Mouse (Mus musculus) erythroid progenitor cell, adult 5-6 weeks (primary cell): ENCODE results near the gene 2310033P09Rik. TPM values are rescaled to one million over a fixed set of nuclear protein-coding genes. Genes with fewer than 3 reads are reported as not detected.
"Not testable (repeated sequence)": the region's sequence is repeated elsewhere in the genome, so short reads cannot be mapped to it uniquely, and the experiment has no call there.

Source experiments
- ATAC-seq: replicated peaks from 2 replicates; pipeline ENCODE4 v1.8.0; 2016; ENCODE audit warnings: moderate number of reproducible peaks, mild to moderate bottlenecking, moderate TSS enrichment, inconsistent platforms; ENCODE audit not compliant: poor library complexity, low FRiP score, severe bottlenecking
- total RNA-seq, 2 experiments: library from RNA; stranded (forward) in 1 of 2; stranded (reverse) in 1 of 2; fragments of 150-400 nt in 1 of 2; fragments of 186-747, 209-891 nt in 1 of 2; gene quantifications; 2 replicates each; pipeline versions ENCODE4 v1.2.3 to v1.2.4; 2015 to 2017; ENCODE audit warnings: low replicate concordance in 2 of 2

The 2310033P09Rik gene
- total RNA-seq, 2 experiments from 2014 or later = 13.4 to 17.5 TPM

DNA sequence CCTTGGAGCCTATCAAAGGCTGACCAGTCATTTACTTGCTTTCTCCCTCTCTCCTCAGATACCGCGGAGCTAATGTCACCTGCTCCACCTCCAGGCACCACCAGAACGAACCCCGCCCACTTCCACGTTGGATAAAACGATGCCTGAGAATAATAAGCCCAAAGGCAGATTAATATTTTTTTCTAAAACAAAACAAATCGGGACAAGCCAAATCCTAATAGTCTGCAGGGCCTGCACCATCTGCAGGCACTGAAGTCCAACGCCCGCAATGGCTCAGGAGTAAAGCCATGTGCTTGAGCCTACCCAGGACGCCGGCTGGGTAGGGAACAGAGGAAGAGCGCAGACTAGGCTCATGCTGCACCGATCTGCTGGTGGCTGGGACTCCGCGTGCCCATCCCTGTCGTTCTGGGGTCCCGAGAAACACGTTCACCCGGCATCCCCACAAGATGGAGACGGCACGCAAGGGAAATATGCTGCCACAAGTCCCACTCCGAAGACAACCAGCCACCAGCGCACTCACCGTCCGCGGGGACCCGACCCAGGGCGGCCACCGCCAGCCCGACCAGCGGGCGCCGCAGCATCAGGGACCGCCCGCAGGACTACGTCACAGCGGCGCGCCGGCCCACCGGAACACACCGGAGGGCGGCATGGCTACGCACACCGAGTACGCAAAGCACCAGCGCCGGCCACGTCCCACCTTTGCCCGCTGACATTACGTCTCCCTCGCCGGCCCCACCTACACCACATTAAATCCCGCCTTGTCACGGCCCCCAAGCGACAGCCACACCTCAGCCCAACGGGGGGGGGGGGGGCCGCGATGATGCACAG lies 16.7 kb upstream of the 2310033P09Rik start:
- ATAC-seq = peak; percentile 87

DNA sequence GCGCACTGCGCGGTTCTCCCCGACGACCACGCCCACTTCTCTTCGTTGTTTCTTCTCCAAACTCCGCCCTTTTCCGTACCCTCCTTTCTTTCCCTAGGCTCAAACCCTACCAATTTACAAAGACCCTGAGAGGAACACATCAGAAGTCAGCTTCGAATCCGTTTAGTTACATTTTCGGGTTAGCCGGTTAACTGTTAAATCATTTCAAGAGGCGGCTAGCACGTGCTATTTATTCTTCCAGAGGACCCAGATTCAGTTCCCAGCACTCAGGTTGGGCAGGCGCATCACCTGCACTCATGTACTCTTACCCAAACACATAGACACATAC lies 16.1 kb upstream of the 2310033P09Rik start, which contains the start of gene Guk1:
Guk1 (minus strand) TSS at position 154 of the 328 bp plus-strand sequence.
- ATAC-seq = no peak

DNA sequence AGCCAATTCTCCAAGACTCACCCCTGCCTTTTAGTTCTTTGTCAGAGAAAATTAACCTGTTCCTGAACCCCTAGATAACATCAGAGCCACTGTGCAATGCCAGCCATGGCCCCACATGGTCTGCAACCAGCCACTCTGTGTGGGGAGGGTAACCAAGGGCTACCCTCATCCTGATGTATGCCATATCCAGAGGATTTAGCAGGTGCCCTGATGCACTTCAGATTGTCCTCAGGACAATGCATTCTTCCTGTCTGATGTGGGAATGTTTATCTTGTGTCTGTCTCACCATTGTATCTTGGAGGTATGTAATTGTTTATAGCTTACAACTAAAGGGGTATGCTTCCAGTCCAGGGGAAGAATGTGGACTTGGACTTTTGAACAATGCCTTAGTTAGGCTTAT lies 11.9 kb upstream of the 2310033P09Rik start:
- no peak for ATAC-seq

DNA sequence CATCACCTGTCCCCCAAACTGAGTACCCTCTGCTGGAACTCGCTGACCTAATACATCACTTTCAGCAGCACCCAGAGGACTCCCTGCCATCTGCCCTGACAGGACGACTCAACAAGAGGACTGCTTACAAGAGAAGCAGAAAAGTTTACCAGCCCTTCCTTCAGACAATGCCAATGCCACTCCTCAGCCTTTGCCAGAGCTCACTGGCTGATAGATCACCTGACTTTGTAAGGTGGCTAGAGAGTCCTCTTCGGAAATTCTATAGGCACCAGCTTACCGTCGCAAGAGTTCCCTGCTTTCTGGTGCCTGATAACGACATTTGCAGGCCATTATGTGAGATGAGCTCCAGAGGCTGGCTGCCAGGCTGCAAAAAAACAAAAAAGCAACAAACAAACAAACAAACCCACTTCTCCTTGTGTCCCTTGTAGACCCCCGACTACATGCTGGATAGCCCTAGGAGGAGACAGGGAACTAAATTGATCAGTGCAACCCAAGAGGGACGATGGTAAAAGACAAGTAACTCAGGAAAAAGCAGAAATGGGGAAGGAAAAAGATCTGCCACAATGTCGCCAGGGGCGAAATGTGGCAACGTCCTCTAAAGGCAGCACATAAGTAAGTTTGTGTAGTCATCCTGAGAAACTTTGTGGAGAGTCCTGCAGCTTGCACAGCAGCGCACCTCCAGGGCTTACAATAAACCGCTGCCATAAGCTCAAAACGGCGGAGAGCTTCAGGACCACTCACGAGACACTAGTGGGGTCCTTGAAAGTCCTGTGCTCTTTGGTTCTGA lies 6.7 kb upstream of the 2310033P09Rik start:
- no peak; the same call in 1 of the 2 replicates for ATAC-seq

DNA sequence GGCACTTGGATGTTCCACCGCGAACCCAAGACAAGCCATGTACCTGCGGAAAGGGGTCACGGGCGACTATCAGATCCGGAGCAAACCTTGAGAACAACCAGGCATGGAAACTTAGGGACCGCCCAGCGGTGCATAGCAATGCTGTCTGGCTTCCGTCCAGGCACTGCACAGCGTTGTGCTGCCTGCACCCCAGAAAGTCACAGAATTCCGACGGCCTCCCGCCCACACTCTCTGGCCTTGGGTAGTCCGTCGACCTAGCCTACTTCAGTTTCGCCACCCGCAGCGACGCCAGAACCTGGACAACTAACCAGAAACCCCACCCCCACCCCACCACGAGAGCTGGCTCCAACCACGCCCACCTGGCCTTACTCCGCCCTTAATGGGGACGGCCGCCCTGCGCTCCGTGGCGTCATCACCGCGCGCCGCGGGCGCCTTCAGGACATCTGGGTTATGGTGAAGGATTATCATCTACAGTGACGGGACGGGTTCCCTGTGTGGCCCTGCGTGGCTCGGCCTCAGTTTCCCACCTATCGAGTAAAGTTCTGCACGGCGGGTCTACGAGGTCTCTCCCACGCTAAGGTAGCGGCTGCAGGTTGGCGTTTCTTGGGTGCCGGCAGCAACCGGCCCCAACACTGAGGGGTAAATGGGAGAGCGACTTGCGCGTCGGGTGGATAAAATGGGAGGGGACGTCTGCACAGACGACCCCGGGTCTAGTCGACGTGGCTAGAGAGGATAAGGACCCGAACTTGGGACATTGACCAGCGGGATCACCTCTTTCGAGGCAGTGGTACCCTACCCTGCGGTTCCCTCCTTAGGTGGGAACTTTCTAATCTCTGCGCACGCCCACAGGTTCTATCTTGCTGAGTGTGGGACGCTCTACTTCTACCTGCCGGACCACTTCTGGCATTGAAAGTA lies 5.8 kb upstream of the 2310033P09Rik start, which contains the start of gene Mrpl55:
Mrpl55 (plus strand) TSS at position 406 of the 915 bp plus-strand sequence.
- ATAC-seq = peak; percentile 95

DNA sequence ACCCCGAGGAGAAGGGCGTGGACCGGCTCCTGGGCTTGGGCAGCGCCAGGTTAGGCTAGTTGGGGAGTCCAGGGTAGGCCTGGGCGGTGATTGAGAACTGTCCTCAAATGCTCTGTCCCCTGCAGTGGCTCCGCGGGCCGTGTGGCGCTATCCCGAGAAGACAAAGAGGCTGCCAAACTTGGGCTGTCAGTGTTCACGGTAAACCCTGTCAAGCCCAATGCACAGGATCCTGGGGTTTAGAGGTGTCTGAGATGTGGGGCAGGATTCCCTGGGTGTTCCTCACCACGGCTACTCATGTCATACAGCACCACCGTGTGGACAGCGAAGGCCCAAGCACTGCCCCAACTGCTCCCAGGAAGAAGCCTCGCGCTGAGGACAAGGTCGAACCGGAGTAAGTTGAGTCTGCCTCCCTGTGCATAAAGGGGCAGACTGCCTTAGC lies 901 bp downstream of the 2310033P09Rik start:
- peak; percentile 87 for ATAC-seq

- ATAC-seq = no peak
Observed at GRCm38 (mm10) chr11:59209580-59209979, 1.5 kb downstream of the 2310033P09Rik start.

GRCm38 (mm10) chr11:59210020-59210419 lies 1.9 kb downstream of the 2310033P09Rik start:
- no peak for ATAC-seq

DNA sequence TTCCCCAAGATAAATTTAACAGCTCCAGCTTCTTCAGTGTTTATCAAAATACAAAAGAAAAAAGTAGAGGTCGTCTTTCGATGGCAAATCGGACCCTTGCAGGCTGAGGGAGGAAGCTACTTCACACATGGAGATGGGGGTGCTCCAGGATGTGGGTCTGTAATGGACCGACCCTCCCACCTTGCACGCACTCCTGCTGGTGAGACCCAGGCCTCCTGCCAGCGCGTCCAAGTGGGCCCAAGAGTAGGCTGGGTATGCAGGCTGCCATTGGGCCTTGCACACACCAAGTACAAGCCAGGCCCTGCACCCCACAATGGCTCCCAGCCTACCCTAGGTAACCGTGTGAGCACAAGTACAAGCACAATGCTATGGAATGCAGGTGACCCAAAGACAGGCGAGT lies 3.4 kb downstream of the 2310033P09Rik start:
- not testable (repeated sequence) for ATAC-seq

GRCm38 (mm10) chr11:59212320-59212719 lies 4.2 kb downstream of the 2310033P09Rik start:
- ATAC-seq = not testable (repeated sequence)

DNA sequence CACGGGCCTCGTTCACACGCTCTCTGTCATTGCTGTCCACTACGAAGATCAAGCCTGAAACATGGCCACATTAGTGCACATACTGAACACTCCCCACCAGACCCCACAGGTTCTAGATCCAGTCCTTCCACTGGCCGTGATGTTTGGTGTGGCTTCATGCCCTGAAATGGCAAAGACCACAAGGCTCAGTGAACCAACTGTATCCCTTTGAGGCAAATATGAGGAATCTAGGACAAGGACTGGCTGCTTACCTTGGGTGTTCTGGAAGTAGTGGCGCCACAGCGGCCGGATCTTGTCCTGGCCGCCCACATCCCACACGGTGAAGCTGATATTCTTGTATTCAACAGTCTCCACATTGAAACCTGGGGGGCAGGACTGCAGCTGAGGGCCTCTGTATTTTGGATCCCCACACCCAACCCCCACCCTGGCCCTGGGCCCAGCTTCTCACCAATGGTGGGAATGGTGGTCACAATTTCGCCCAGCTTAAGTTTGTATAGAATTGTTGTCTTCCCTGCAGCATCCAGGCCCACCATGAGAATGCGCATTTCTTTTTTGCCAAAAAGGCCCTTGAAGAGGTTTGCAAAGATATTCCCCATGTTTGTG lies 4.9 kb downstream of the 2310033P09Rik start:
- no peak for ATAC-seq

- no peak for ATAC-seq
Observed at GRCm38 (mm10) chr11:59216955-59217354, 8.8 kb downstream of the 2310033P09Rik start.

DNA sequence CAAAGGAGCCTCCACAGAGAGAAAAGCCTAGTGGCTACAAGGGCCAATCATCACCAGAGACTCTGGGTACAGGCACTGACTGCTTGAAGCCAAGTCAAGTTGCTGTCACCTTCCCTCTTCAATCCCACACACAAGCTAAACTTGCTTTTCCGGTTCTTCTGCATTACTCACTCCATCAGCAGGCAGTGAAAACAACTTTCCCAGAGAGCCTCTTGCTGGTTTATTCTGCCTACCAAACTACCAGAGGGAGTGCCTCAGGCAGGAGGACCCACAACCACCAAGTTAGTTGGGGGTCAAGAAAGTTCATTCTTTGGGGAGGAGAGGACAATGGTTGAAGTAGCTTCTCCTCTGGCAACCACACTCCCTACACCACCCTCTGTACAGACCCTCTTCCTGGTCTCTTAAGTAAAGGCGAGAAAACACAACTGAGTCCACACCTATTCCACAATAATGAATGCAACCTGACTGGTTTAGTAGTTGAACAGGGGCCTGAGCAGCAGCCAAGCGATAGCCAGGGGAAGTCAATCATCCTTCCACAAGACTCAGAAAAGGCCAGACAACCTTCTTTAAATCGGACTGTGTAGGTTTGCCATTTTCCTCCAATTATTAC lies 10.4 kb downstream of the 2310033P09Rik start:
- ATAC-seq = 0 out of 2 replicates have a peak, but pooled peaks have one; percentile 8

GRCm38 (mm10) chr11:59219064-59219463 lies 10.9 kb downstream of the 2310033P09Rik start:
- ATAC-seq = peak; percentile 66; the same call in 1 of the 2 replicates

DNA sequence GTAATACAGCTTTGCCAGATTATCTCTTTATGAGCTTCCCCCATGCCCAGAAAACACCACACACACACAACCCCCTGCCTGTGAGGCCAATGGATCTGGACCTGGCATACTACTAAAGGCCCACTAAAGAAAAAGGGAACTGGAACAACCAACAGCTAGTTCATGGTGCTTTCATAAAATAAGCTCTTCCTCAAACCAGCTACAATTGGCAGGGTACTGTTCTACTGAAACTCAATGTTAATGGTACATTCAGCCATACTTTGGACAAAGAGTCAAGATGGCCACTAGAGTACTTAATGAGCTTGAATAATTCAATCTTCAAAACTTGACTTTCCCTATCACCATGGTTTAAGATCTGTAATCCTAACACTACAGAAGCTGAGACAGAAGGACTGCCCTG lies 13.5 kb downstream of the 2310033P09Rik start:
- ATAC-seq = no peak

- no peak for ATAC-seq
Observed at GRCm38 (mm10) chr11:59222306-59222705, 14.2 kb downstream of the 2310033P09Rik start.

DNA sequence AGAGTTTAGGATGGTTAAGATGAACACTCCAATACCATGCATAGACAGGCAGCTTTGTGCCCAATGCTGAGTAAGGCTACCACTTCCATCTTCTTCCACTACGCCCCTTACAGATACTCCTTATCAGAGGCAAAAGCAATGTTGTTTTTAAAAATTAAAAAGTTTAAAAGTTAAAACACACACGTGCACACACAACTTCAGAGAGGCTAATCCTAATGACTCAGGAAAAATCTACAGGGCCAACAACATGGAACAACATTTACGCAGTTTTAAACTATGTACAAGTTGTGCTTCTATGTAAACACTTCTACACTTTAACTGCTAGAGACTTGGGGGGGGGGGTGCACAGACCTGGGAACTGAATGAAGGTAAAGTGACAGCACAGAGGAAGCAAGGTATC lies 15.9 kb downstream of the 2310033P09Rik start:
- ATAC-seq = no peak

- no peak for ATAC-seq
Observed at GRCm38 (mm10) chr11:59224470-59224869, 16.3 kb downstream of the 2310033P09Rik start.

DNA sequence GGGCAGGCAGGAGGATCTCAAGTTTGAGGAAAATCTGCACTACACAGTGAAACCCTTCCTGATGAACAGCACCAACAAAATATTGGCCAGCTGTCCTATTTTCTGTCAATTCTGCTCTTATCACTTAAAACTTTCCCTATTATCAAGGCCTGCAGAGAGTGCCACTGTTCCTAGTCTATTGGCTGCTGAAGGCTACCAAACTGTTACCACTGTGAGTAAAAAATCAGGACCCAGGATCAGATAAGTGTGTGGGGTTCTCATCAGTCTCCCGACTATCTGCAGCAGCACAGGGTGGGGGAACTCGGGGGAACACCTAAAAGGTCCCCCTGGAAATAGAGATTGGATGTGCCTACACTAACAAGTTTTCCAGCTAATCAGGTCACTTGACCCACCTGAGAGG lies 17.0 kb downstream of the 2310033P09Rik start:
- ATAC-seq = no peak
